Mouse (Mus musculus): ENCODE measurements at regions not wholly inside any gene's neighbourhood (a gene's known extent, or its start where the extent isn't known, plus 50 kb on each side); places are given as distances from the start of the nearest gene placed in this dataset.

GRCm38 (mm10) chr19:35826074-35826473 lies 231.2 kb downstream of the Htr7 start:
- TF ChIP-seq CTCF (IDR thresholded peaks at IDR 0.05) (no peak), EP300 (IDR thresholded peaks at IDR 0.05) (no peak)

Data from lung, postnatal 0 days (tissue).